Mouse (Mus musculus): ENCODE data around the gene Mxra7.
A peak's percentile ranks its signal among the peaks of the same experiment; 100 is the strongest.

Mxra7 gene

DNA sequence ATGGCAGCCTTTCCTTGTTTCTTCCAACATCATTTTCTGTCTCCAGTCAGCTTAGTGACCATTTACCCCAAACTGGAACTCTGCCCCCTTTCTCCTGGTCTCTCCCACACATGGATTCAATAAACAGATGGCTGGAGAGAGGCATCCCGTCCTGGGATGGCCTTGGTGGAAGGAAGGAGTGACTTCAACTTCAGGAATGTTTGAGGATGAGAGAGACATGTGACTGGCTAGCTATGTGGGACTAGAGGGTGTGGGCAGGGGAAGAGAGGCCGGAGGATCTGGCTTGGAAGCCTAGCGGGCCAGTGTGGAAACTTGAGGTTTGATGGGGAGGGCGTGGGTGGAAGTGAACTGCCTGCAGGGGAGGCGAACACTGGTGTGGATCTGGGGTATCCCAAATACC, 11.1 kb downstream of the Mxra7 start:
- DNase-seq = peak; percentile 98

DNA sequence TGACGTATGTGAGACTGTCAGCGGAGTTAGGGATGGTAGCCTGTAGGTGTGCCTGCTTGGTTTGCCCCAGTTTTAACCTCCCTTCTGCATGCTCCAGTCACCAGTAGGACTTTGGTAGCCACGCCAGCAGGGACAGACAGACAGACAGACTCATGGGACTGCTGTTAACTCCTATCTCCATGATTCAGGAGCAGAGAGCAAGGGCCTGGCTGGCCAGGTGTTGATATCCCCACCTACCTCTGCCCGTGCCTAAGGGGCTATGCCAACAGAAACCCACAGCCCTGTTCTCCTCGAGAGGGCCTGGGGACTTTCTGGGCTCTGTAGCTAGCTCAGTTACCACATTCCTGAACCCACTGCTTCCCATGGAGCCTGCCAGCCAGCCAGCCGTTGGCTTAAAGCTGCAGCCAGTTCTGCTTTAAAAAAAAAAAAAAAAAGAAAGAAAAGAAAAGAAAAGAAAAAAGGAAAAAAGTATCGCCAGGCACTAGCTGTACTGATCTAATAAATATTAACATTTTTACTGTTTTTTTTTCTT, 12.9 kb downstream of the Mxra7 start:
- DNase-seq = no peak

DNA sequence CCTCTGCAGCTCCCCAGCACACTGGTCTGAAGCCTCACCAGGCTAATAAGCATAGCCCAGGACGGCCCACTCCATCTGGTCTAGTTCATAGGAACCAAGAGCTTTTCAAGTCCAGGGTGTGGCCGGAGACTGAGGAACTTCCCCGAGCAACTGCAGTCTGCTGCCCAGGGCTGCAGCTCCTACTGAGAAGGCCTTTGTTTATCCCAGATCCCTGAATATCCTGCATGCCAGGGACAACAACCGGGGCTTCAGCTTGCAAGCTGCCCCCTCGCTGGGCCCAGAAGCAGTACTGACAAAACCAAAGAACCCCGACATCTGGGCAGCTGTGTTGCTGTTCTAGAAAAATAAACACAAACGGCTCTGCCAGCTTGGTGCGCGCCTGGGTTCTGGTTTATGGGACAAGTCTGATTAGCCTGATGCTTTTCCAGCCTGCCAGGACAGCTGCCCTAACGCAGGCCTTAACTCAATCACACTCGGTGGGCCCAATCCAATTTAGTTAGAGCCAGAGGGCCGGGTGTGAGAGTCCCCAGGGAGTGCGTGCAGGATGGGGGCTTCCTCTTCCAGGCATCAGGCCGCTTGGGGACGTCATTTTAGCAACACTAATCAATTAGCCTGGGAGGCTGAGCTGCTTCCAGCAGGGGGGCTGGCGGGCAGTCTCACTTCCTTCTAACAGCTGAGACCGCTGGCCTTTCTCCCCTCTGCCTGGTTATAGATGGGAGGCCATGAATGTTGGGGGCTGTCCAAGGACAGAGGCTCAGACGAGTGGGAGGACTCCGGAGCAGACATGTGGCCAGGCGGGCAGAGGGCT, 13.6 kb downstream of the Mxra7 start:
- peak; percentile 99 for DNase-seq

DNA sequence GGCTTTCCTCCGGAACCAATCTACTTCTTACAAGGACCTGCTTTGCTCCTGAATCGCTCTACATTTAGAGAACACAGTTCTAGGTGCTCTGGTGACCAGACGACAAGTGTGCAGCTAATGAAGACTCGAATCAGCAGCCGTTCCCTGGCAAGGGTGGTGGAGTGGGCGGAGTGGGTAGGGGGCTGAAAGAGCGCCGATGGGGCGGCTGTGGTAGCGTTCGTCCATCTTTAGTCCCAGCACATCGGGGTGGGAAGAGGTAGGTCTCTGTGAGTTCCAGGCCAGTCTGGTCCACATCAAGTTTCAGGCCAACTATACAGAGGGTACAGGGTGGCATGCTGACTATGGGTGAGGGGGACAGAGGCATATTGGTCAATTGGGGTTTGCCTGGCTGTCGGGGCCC, 14.2 kb downstream of the Mxra7 start:
- no peak for DNase-seq

DNA sequence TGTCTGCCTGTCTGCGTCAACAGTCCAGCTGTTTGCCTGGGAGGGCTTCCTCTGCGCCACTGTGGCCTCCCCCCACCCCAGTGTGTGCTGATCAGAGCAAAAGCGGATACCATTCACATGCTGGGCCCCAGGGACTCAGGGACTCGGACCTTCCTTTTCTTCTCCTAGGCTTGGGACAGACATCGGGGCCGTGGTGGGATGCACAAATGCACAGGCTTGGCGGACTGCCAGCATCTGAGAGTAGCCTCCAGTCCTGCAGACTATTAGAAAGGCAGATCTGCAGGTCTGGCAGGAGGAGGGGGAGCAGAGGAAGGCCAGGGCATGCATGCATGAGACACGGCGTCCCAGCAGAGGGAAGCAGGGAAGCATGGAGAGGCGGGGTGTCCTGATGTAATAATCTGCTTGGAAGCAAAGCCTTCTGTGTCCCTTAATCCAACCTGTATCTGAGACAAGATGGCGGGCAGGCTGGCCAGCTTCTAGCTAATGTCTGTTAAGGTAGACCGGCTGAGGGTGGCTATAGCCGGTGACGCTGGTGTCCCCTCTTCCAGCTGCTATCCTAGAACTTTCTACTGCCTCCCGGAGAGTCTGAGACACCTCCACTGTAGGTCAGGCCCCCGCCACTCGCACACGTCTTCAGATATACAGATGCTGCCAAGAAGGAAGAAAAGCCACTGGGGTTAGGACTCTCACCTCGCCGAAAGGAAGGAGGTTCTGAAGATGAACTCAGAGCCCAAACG, 14.9 kb downstream of the Mxra7 start:
- DNase-seq = peak; percentile 98

DNA sequence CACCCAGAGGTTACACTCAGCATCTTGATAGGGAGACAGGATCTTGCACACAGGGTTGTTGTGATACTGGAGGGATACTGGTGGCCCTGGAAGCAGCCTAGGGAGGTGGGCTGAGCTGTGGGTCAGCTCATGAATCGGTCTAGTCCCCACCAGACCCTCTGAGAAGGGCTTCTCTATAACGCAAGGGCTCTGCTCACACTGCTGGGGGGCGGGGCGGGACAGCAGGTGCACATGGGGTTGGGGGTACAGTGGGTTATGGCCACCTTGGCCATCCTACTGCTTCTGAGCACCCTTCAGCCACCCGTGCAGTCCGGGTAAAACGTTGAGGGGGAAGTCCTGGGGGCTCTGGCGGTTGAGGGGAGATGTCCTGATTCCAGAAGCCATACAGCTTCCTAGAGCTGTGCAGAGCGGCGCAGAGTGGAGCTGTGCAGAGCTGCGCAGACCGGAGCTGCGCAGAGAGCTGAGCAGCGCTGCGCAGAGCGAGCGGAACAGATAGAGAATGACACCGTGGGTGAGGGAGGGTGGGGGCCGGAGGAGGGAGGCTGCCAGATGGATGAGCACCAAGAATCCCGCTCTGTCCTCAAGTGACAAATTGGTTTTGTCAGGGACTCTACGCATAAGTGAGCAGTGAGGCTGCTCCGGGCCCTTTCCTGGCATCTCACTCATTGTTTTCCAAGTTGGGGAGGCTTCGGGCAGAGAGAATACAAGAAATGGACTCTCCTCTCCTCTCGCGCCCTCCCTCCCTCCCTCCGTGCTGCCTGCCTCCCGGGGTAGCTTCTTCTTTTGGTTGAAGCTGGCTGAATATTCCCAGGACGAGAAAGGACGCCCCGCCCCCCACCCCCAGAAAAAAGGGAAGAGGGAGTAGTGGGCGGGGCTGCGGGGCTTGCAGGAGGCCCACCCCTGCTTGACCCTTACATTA, 16.6 kb downstream of the Mxra7 start:
- peak; percentile 97 for DNase-seq

DNA sequence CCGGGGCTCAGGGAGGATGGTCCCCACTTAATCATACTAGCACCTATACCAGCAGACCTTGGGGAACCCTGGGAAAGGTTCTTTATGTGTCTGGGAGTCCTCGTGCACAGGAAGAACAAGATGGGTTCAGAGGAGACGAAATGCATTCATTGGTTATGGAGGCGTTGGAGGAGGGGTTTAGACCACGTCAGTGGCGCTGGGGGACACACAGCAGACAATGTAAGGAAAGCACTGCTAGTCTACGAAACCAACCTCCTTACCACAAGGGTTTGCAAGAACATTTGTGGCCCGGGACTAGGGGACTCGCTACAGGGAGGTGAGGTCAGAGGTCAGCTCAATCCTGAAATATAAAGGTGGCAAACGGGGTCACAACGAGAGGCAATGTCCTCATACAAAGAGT, 17.3 kb downstream of the Mxra7 start:
- no peak for DNase-seq

DNA sequence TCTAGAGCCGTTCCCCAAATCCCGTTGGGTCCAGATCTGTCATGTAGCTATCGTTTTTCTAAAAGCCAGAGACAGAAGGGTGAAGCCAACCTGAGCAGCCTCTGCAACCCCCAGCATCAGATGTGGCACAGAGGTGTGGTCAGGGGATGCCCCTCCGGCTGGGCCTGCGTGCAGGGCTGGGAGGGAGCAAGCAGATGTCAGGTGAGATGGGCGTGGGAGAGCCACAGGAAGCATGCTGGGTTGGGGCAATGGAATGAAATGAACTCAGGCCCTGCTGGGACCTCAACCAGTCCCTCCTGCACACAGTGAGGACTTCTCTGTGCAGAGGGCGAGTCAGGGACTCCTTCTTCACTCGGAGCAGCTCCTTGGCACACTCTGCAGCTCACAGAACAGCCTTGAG, 18.3 kb downstream of the Mxra7 start:
- peak; percentile 91 for DNase-seq

DNA sequence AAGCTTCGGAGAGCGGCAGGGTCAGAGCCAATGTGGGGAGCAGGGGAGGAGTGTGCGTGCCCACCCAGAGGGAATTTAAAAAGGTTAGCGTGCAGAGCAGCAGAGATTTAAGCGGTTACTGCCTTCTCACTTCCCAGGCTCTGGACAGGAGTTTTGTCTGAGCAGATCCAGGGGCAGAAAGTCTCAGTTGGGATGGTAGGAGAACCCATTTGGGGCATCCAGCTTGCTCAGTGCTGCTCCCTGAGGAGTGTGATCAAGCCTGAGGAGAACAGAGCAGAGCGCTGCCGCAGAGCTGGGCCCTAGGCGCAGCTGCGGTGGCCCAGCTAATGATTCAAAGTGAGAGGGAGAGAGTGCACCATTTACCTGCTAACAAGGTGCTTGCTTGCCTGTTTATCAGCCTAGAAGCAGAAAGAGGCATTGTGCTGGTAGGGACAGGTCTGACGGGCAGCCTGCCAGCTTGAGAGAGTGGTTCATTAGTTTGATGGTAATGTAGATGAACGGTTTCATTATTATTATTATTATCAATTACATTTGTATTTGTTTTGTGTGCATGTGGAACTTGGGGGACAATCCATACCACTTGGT, 18.9 kb downstream of the Mxra7 start:
- peak; percentile 92 for DNase-seq

DNA sequence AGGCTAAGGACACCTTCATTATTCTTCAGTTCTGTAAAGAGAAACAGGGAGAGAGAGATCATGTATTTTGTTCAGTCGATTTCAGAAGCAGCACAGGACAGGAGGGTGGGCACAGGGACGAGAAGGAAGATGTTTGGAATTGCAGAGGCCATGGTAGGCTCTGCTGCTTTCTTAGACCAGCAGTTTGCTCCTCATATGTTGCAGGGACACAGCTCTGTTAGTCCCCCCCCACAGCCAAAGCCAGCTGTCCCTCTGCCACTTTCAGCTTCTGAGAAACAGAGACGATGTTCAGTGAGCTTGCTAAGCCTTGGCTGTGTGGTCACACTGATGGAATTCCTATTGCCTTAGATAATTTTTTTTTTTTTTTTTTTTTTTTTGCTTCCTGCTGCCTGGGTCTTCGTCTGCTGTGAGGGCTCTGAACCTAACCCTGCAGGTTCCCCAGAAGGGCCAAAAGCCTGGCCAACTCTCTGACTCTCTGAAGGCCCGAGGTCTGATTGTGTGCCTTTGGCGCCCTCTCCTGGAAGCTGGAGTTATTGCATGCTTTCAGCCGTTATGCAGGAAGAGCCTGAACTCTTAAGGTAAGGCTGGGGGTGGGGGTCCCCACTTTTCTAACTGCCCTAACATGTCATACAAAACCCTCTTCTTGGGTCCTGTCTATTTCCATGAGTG, 19.8 kb downstream of the Mxra7 start:
- peak; percentile 98 for DNase-seq

DNA sequence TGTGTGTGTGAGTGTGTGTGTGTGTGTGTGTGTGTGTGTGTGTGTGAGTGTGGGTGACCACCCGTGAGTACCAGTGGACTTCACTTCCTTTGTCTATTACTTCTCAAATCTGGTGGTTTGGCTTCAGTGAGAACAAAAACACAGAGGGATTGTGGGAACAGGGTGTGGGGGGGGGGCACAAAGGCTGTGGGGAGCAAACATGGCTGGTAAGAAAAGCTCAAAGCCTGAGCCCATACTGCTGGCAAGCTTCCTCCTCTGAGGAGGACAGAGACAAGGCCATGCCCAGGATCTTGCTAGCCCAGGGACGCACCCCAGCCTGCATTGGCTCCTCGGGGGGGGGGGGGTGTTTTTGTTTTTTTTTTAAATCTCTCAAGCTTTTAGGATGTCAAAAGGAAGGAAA, 20.3 kb downstream of the Mxra7 start:
- DNase-seq = peak; percentile 77

DNA sequence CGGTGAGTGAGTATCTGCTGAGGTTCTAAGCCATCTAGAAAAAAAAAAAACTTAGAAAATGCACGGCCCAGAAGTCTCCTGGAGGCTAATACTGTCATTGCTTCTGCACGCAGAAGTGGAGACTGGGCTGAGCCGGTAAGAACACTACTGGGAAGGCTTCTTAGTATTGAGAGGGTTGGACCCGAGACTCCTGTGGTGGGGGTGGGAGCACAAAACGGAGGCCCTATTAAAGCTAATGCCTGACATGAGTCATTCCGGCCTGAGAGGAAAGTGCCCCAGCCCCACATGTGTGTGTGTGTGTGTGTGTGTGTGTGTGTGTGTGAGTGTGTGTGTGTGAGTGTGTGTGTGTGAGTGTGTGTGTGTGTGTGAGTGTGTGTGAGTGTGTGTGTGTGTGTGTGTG, 20.7 kb downstream of the Mxra7 start:
- DNase-seq = peak; percentile 92

DNA sequence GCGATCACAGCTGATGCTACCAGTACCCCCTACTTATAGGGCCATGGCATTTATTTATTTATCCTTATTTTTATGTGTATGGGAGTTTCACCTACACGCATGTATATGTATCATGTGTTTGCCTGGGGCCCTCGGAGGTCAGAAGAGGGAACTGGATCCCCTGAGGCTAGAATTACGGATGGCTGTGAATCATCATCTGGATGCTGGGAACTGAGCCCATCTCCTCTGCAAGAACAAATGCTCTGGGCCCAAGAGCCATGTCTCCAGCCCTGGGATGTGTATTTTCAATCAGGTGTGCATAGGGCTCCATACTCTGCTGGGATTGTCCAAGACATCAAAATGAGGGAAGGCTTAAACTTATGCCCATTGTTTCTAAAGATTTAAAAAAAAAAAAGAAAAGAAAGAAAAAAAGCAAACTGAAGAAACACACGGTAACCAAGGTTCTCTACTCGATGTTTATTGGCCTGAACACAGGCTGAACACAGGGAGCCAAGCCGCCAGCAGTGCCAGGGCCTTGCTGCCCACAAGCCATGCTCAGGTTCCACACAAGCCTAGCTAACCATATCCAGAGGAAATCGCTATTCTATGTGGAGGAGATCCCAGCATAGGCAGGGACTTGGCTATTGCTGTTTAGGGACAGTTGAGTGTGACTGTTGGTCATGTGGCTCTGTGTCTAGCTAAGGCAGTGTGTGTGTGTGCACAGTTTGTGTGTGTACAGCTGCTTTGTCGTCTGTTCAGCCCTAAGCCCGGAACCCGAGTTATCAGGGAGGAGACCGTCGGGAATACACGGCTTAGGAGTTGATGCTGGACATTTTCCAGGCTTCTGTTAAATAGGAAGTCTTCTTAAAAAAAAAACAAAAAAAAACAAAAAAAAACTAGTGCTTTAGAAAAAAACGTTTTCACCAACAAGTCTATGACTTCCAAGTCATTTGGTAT, 21.4 kb downstream of the Mxra7 start:
- peak; percentile 98 for DNase-seq

DNA sequence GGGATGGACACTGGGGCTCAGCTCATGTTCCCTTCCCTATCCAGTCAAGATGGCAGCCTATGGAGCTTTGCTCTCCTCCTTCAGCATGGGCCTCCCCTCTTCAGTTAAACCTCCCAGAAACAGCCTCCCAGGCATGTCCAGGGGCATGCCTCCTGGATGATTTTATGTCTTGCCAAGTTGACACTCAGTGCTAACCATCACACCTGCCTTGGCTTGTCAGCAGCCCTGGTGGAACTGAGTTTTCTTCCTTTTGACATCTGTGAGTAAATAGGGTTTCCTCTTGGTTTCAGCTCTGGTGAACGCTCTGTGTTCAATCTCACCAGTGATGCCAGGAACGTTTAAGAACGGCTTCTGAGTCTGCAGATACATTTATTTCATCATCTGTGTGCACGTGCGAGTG, 25.1 kb downstream of the Mxra7 start:
- no peak for DNase-seq

DNA sequence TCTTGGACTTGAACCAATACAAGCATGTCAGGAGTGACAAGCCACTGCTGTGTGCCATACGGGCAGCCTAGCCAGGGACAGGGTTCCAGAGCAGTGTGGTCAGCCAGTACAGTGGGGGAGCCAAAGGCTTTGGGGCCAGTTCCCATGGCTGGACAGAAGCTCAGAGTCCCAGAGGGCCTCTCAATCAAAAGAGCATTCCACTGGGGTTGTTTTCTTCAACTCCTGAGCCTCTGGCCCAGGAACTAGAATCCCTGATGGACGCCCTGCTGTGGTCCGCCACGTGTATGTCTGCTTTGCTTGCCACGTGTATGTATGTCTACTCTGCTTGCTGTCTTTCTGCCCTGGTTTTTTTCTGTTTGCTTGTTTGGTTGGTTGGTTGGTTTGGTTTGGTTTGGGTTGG, 26.7 kb downstream of the Mxra7 start:
- peak; percentile 96 for DNase-seq

DNA sequence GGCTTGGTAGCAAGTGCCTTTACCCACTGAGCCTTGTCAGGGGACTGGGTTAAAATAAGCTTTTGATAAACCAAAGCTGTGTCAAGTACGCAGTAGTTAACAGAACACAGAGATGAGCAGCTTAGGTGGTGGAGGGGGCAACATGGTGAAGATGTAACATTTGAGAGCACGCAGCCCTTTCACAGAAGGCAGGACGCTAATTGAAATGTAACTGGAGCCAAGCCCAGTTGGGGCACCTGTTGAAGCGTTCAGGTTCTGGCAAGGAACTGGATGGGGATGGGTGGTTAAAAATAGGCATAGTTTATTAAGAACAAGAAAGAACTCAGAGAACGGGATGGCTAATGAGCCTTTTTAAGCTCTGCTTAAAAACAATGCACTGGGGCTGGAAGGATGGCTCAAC, 28.5 kb downstream of the Mxra7 start:
- peak; percentile 92 for DNase-seq

DNA sequence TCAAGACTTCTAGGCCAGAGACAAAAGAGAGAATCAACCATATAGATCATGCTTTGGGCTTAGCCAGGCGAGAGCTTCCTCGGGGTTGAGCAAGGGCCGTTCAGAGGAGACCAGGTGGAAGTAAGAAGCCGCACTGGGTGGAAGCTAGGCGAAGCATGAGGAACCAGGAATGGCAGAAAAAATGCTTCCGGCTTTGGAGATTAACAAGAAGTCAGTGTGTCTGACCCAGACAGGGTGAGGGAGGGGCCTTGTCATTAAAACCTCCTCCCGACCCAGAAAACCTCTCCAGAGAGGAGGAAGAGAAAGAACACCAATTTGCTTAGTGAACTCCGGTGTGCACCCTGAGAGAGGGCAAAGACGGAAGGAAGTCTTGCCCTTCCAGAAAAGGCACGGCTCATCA, 43.6 kb downstream of the Mxra7 start:
- peak; percentile 84 for DNase-seq

DNA sequence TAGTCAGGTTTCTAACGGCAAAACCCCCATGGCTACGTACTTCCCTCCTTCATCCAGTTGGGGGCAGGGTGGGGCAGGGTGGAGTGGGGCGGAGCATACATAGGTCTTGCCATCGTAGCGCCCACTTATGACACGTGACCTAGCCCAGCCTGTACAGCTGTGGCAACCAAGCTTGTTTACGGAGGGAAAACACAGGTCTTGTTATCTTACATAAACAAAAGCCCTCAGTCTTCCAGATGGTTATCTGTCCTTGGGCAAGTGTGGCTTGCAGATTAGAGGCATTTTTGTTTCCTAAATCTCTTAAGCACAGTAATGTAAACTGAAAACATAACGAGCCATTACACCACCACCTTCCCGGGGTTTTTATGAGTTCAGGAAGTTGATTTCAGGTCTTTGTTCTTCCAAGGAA, 45.1 kb downstream of the Mxra7 start:
- DNase-seq = peak; percentile 94

DNA sequence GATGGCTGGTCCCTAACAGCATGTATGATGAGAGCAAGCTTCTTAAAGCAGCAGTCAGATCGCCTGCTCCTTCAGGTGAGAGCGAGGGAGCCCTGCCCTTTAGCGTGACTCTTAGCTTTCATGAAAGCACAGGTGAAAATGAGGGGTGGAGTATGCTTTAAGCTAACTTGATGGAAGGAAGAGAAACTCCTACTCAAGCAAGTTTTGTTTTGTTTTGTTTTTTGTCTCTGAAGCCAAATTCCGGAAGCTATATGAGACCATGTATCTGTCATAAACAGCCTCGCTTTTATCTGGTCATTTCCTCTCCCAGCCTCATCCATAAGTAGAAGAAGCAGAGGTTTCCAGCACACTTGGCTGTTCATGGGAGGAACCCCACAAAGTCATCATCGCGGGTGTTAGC, 52.4 kb downstream of the Mxra7 start, which contains the start of gene St6galnac1:
Gene St6galnac1 (minus strand): TSS at position 101 of the 400 bp plus-strand sequence.
- DNase-seq = peak; percentile 16

DNA sequence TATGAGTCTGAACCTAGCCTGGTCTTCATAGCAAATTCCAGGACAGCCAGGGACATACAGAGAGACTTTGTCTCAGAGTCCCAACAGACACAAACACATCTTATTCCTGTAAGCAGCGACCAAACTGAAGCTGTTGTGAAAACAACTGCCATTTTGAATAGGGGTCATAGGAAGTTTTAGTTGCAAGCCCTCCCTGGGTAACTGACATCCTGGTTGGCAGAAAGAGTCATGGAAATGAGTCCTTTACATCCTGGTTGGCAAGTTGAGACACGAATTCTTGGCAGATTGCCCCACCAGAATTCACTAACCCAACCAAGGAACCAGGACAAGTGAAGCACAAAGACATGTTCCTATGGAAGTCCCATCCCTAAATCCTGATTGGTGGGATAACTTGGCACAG, 54.6 kb downstream of the Mxra7 start:
- peak; percentile 39 for DNase-seq

DNA sequence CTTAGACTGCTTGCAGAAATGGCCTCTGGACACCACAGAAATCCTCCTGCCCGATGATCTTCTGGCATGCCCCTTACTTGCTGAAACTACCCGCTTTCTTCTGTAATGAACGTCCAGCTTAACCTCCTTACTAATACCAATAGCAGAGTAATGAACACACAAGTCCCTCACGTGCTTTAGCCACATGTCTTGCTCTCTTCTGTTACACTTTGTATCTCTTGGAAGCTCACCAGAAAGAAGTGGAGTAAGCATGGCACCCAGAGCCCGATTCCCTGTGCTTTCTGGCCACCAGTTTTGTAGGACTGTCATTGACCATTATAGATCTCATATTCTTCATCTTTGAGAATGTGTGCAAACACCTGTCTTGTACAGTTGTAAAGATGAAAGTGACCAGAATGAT, 58.0 kb downstream of the Mxra7 start:
- peak; percentile 64 for DNase-seq
